Mouse (Mus musculus): Measurements from ENCODE around the gene Als2cr12. TPM values are rescaled to one million over a fixed set of nuclear protein-coding genes. Genes with fewer than 3 reads are reported as not detected.
"Not testable (repeated sequence)": the region's sequence is repeated elsewhere in the genome, so short reads cannot be mapped to it uniquely, and the experiment has no call there.

The Als2cr12 gene
- polyA plus RNA-seq, 2 experiments: 0.12 TPM; not detected in 1

GRCm38 (mm10) chr1:58614424-58614823, 81.4 kb downstream of the Als2cr12 start:
- WGBS: 66% methylated on average over 3 of the region's 3 CpGs
- no peaks in the 10 kb centered on the region for H3K36me3 ChIP-seq (ENCODE audit: control insufficient read depth, insufficient read depth, low read length)
- no peak for TF ChIP-seq POLR2A (IDR thresholded peaks at IDR 0.05; ENCODE audit: borderline replicate concordance, extremely low read depth, insufficient read depth, insufficient read length)
- H3K9me3 ChIP-seq (ENCODE audit: control insufficient read depth, low read length): no peaks in the 10 kb centered on the region
- H3K4me3 ChIP-seq (replicated peaks; ENCODE audit: low read length): no peak overlapping the region
- H3K9ac ChIP-seq (ENCODE audit: low read depth, low read length, severe bottlenecking): no peak overlapping the region
- ATAC-seq (ENCODE audit: low FRiP score, low read depth): no peak
- no peak overlapping the region for H3K27ac ChIP-seq (replicated peaks; ENCODE audit: low read depth, low read length)
- no peaks in the 10 kb centered on the region for H3K27me3 ChIP-seq (ENCODE audit: control insufficient read depth, insufficient read depth, low read length)
- no peak for DNase-seq (ENCODE audit: low spot score)
- no peak overlapping the region for H3K4me2 ChIP-seq (replicated peaks; ENCODE audit: low read depth, low read length, severe bottlenecking)
- H3K4me1 ChIP-seq (ENCODE audit: control insufficient read depth, insufficient read depth, low read length): no peaks in the 10 kb centered on the region

GRCm38 (mm10) chr1:58613786-58614185, 82.0 kb downstream of the Als2cr12 start:
- no peaks in the 10 kb centered on the region for H3K9me3 ChIP-seq (ENCODE audit: control insufficient read depth, low read length)
- no peak for DNase-seq (ENCODE audit: low spot score)
- WGBS: 82% methylated on average over 6 of the region's 6 CpGs
- no peak overlapping the region for H3K9ac ChIP-seq (ENCODE audit: low read depth, low read length, severe bottlenecking)
- ATAC-seq (ENCODE audit: low FRiP score, low read depth): no peak
- no peak overlapping the region for H3K27ac ChIP-seq (replicated peaks; ENCODE audit: low read depth, low read length)
- no peak for TF ChIP-seq POLR2A (IDR thresholded peaks at IDR 0.05; ENCODE audit: borderline replicate concordance, extremely low read depth, insufficient read depth, insufficient read length)
- H3K4me2 ChIP-seq (replicated peaks; ENCODE audit: low read depth, low read length, severe bottlenecking): no peak overlapping the region
- no peak overlapping the region for H3K4me3 ChIP-seq (replicated peaks; ENCODE audit: low read length)
- no peaks in the 10 kb centered on the region for H3K27me3 ChIP-seq (ENCODE audit: control insufficient read depth, insufficient read depth, low read length)
- H3K36me3 ChIP-seq (ENCODE audit: control insufficient read depth, insufficient read depth, low read length): no peaks in the 10 kb centered on the region
- no peaks in the 10 kb centered on the region for H3K4me1 ChIP-seq (ENCODE audit: control insufficient read depth, insufficient read depth, low read length)

- Histone ChIP-seq H3K36me3 (ENCODE audit: control insufficient read depth, insufficient read depth, low read length) (no peaks in the 10 kb centered on the region), H3K9ac (ENCODE audit: low read depth, low read length, severe bottlenecking) (no peak overlapping the region), H3K27ac (replicated peaks; ENCODE audit: low read depth, low read length) (no peak overlapping the region), H3K9me3 (ENCODE audit: control insufficient read depth, low read length) (no peaks in the 10 kb centered on the region), H3K4me1 (ENCODE audit: control insufficient read depth, insufficient read depth, low read length) (no peaks in the 10 kb centered on the region), H3K4me3 (replicated peaks; ENCODE audit: low read length) (no peak overlapping the region), H3K27me3 (ENCODE audit: control insufficient read depth, insufficient read depth, low read length) (no peaks in the 10 kb centered on the region), H3K4me2 (replicated peaks; ENCODE audit: low read depth, low read length, severe bottlenecking) (no peak overlapping the region)
- ATAC-seq (ENCODE audit: low FRiP score, low read depth): no peak
- no peak for TF ChIP-seq POLR2A (IDR thresholded peaks at IDR 0.05; ENCODE audit: borderline replicate concordance, extremely low read depth, insufficient read depth, insufficient read length)
- 45% methylated on average over 1 of the region's 1 CpGs for WGBS
- DNase-seq (ENCODE audit: low spot score): no peak
Measured at GRCm38 (mm10) chr1:58610611-58611010, 85.2 kb downstream of the Als2cr12 start.

- Histone ChIP-seq H3K9ac (ENCODE audit: low read depth, low read length, severe bottlenecking) (no peak overlapping the region), H3K9me3 (ENCODE audit: control insufficient read depth, low read length) (no peaks in the 10 kb centered on the region), H3K4me2 (replicated peaks; ENCODE audit: low read depth, low read length, severe bottlenecking) (no peak overlapping the region), H3K36me3 (ENCODE audit: control insufficient read depth, insufficient read depth, low read length) (no peaks in the 10 kb centered on the region), H3K27ac (replicated peaks; ENCODE audit: low read depth, low read length) (no peak overlapping the region), H3K27me3 (ENCODE audit: control insufficient read depth, insufficient read depth, low read length) (no peaks in the 10 kb centered on the region), H3K4me1 (ENCODE audit: control insufficient read depth, insufficient read depth, low read length) (no peaks in the 10 kb centered on the region), H3K4me3 (replicated peaks; ENCODE audit: low read length) (no peak overlapping the region)
- 77% methylated on average over 1 of the region's 1 CpGs for WGBS
- DNase-seq (ENCODE audit: low spot score): no peak
- no peak for TF ChIP-seq POLR2A (IDR thresholded peaks at IDR 0.05; ENCODE audit: borderline replicate concordance, extremely low read depth, insufficient read depth, insufficient read length)
- ATAC-seq (ENCODE audit: low FRiP score, low read depth): no peak
Measured at GRCm38 (mm10) chr1:58610166-58610565, 85.6 kb downstream of the Als2cr12 start.

- not testable (repeated sequence) for ATAC-seq (ENCODE audit: low FRiP score, low read depth); H3K27me3 ChIP-seq (ENCODE audit: control insufficient read depth, insufficient read depth, low read length); H3K9ac ChIP-seq (ENCODE audit: low read depth, low read length, severe bottlenecking); H3K9me3 ChIP-seq (ENCODE audit: control insufficient read depth, low read length); H3K4me2 ChIP-seq (replicated peaks; ENCODE audit: low read depth, low read length, severe bottlenecking); H3K4me1 ChIP-seq (ENCODE audit: control insufficient read depth, insufficient read depth, low read length); H3K4me3 ChIP-seq (replicated peaks; ENCODE audit: low read length); DNase-seq (ENCODE audit: low spot score); H3K36me3 ChIP-seq (ENCODE audit: control insufficient read depth, insufficient read depth, low read length); H3K27ac ChIP-seq (replicated peaks; ENCODE audit: low read depth, low read length)
- 85% methylated on average over 5 of the region's 5 CpGs for WGBS
Measured at GRCm38 (mm10) chr1:58609591-58609990, 86.2 kb downstream of the Als2cr12 start.

- no peak for ATAC-seq (ENCODE audit: low FRiP score, low read depth)
Measured at GRCm38 (mm10) chr1:58603738-58604137, 92.1 kb downstream of the Als2cr12 start.

More at GRCm38 (mm10) chr1:58603738-58604137, 92.1 kb downstream of the Als2cr12 start:
- H3K36me3 ChIP-seq (ENCODE audit: control insufficient read depth, insufficient read depth, low read length): no peaks in the 10 kb centered on the region
- H3K27ac ChIP-seq (replicated peaks; ENCODE audit: low read depth, low read length): no peak overlapping the region
- H3K4me2 ChIP-seq (replicated peaks; ENCODE audit: low read depth, low read length, severe bottlenecking): no peak overlapping the region
- TF ChIP-seq POLR2A (IDR thresholded peaks at IDR 0.05; ENCODE audit: borderline replicate concordance, extremely low read depth, insufficient read depth, insufficient read length): no peak
- H3K27me3 ChIP-seq (ENCODE audit: control insufficient read depth, insufficient read depth, low read length): no peaks in the 10 kb centered on the region
- 76% methylated on average over 4 of the region's 4 CpGs for WGBS
- H3K4me1 ChIP-seq (ENCODE audit: control insufficient read depth, insufficient read depth, low read length): no peaks in the 10 kb centered on the region
- H3K9ac ChIP-seq (ENCODE audit: low read depth, low read length, severe bottlenecking): no peak overlapping the region
- H3K9me3 ChIP-seq (ENCODE audit: control insufficient read depth, low read length): no peaks in the 10 kb centered on the region
- H3K4me3 ChIP-seq (replicated peaks; ENCODE audit: low read length): no peak overlapping the region
- DNase-seq (ENCODE audit: low spot score): no peak
